Mouse (Mus musculus): Measurements from ENCODE around the gene Abhd6.

Gene Abhd6

GRCm38 (mm10) chr14:8059938-8060337 is 57.2 kb downstream of the Abhd6 start:
- DNase-seq (ENCODE audit: low spot score in 2 of 2) = no peak

GRCm38 (mm10) chr14:8062076-8062475 is 59.4 kb downstream of the Abhd6 start:
- no peak for DNase-seq (ENCODE audit: low spot score in 2 of 2)

GRCm38 (mm10) chr14:8062537-8063301 is 60.0 kb downstream of the Abhd6 start:
- no peak for DNase-seq (ENCODE audit: low spot score in 2 of 2)

GRCm38 (mm10) chr14:8063835-8064785 is 61.4 kb downstream of the Abhd6 start:
- DNase-seq (ENCODE audit: low spot score in 2 of 2) = no peak

- DNase-seq (ENCODE audit: low spot score in 2 of 2) = peak; percentile 93 to 94
Observed at GRCm38 (mm10) chr14:8080165-8080679, 77.5 kb downstream of the Abhd6 start, which contains the start of gene Rpp14. Gene Rpp14, plus strand, starts transcription at chr14:8080367.

- peak in 1 of 2 experiments; percentile 29 for DNase-seq (ENCODE audit: low spot score in 2 of 2)
Observed at GRCm38 (mm10) chr14:8080718-8081117, 78.0 kb downstream of the Abhd6 start.

- DNase-seq (ENCODE audit: low spot score in 2 of 2) = no peak
Observed at GRCm38 (mm10) chr14:8082949-8083348, 80.2 kb downstream of the Abhd6 start.

GRCm38 (mm10) chr14:8089016-8089415 is 86.3 kb downstream of the Abhd6 start:
- no peak for DNase-seq (ENCODE audit: low spot score in 2 of 2)

- no peak for DNase-seq (ENCODE audit: low spot score in 2 of 2)
Observed at GRCm38 (mm10) chr14:8092573-8092972, 89.9 kb downstream of the Abhd6 start.

GRCm38 (mm10) chr14:8093427-8093826 is 90.7 kb downstream of the Abhd6 start:
- no peak for DNase-seq (ENCODE audit: low spot score in 2 of 2)

- DNase-seq (ENCODE audit: low spot score in 2 of 2) = no peak
Observed at GRCm38 (mm10) chr14:8094931-8095561, 92.3 kb downstream of the Abhd6 start.

- no peak for DNase-seq (ENCODE audit: low spot score in 2 of 2)
Observed at GRCm38 (mm10) chr14:8095562-8095950, 92.9 kb downstream of the Abhd6 start.

- DNase-seq (ENCODE audit: low spot score in 2 of 2) = peak; percentile 87 to 91
Observed at GRCm38 (mm10) chr14:8097978-8098686, 95.4 kb downstream of the Abhd6 start, which contains the start of gene Pxk. Gene Pxk, plus strand, starts transcription at chr14:8098211.

GRCm38 (mm10) chr14:8098687-8098995 is 95.9 kb downstream of the Abhd6 start:
- DNase-seq (ENCODE audit: low spot score in 2 of 2) = no peak

GRCm38 (mm10) chr14:8099561-8100021 is 96.9 kb downstream of the Abhd6 start:
- DNase-seq (ENCODE audit: low spot score in 2 of 2) = peak in 1 of 2 experiments; percentile 45

- no peak for DNase-seq (ENCODE audit: low spot score in 2 of 2)
Observed at GRCm38 (mm10) chr14:8101886-8102285, 99.2 kb downstream of the Abhd6 start.

- no peak for DNase-seq (ENCODE audit: low spot score in 2 of 2)
Observed at GRCm38 (mm10) chr14:8102676-8103075, 100.0 kb downstream of the Abhd6 start.
